Mouse (Mus musculus) kidney, adult 2 months (tissue): ENCODE data around the gene Ciao2a.

Experiments used
- CTCF ChIP-seq: fragments of 200-500 bp; conservative IDR thresholded peaks from 2 replicates; pipeline ENCODE4 v1.5.1; 2011; ENCODE audit warnings: low read depth, mild to moderate bottlenecking, control low read depth, low read length, moderate library complexity, mixed read lengths; ENCODE audit not compliant: insufficient read depth, insufficient read length
- POLR2A ChIP-seq: fragments of 200-500 bp; IDR thresholded peaks from one replicate; pipeline ENCODE4 v1.6.1; 2011; ENCODE audit warnings: low read depth, low read length, control low read depth

DNA sequence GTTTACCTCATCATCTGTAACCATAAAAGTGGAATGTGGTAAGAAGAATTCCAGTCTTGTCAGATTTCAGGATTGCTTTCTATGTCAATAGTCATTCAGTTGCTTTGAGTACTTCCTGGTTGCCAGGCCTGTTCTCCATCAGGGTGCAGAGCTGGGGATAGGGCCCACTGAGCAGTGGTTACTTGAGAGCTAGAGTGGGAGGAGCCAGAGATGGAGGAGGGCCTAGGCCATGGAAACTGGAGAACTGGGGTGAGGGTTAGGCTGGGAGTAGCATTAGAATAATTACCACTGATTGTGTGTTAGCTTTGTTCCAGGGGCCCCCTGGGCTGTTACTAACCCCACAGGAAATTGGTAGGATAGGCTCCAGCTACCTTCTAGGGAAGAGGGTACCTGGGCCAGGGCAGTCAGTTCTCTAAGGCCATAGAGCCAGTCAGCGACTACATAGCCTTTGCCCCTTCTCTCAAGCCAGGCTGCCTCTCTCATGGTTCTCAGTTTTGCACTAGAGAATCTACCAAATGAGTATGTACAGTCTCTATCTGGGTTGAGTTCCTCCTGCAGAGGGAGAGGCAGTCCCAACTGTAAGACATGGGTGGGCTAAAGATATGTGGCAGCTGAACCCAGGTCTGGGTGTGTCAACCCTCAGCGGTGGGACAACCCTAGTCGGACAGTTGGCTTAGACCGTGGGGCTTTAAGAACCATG is 54.9 kb downstream of the Ciao2a start:
- TF ChIP-seq POLR2A, result no peak
- TF ChIP-seq CTCF, result no peak
